Mouse (Mus musculus): ENCODE measurements at regions not wholly inside any gene's neighbourhood (a gene's known extent, or its start where the extent isn't known, plus 50 kb on each side); places are given as distances from the start of the nearest gene placed in this dataset.

- TF ChIP-seq CTCF (IDR thresholded peaks at IDR 0.05; ENCODE audit: control insufficient read depth, insufficient read depth, insufficient replicate concordance, low read depth, low read length) (no peak), POLR2A (IDR thresholded peaks at IDR 0.05; ENCODE audit: control insufficient read depth, low read depth, low read length) (no peak)
Observed at GRCm38 (mm10) chr2:178575403-178575802, 145.1 kb downstream of the Cdh26 start.
